Mouse (Mus musculus): Measurements from ENCODE around the gene Nfkbia. TPM values are rescaled to one million over a fixed set of nuclear protein-coding genes. Genes with fewer than 3 reads are reported as not detected.

The Nfkbia gene
- polyA plus RNA-seq, 1 experiment: 272 TPM

DNA sequence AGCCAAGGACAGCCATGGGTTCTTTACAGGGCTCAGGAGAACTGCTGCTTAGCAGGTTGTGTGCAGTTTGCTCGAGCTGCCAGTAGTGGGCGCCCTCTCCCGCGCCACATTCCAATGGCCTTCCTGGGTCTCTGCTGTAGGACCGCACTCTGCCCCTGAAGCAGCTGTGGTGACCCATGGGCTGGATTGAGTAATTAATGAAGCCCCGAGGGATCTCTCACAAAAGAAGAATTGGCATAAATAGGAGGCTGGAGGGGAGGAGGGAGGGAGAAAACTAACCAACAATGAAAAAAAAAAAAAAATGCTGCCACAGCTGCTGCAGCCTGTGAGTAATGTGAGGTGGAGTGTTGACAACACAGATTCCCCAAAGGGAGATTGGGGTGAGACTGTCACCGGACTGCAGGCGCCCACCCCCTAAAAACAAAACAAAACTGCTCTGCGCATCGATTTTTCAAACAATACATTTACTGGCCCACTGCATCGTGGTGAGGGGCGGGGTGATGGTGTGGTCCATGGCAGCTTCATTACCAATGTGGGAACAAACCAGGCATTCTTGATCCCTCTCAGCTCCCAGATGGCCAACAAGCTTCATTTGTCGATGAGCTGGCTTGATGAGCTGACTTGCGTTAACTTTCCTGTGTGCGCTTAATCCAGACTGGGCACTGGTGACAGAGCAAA is 25.8 kb upstream of the Nfkbia start:
- Histone ChIP-seq H3K27me3 (ENCODE audit: control insufficient read depth, insufficient read depth, low read length) (no peaks in the 10 kb centered on the region), H3K4me3 (ENCODE audit: low read depth, low read length) (no peak overlapping the region), H3K4me1 (ENCODE audit: control insufficient read depth, insufficient read depth, insufficient read length, low read length) (no peaks in the 10 kb centered on the region), H3K36me3 (ENCODE audit: control insufficient read depth, insufficient read depth, low read length) (no peaks in the 10 kb centered on the region), H3K27ac (ENCODE audit: insufficient read depth, low read depth, low read length) (no peak overlapping the region)
- TF ChIP-seq POLR2A (IDR thresholded peaks at IDR 0.05; ENCODE audit: low read depth, low read length) (no peak), CTCF (IDR thresholded peaks at IDR 0.05; ENCODE audit: extremely low read depth, insufficient read length, insufficient replicate concordance, low read depth, low read length) (peak; percentile 75; the same call in 1 of the 2 replicates)
- 53% methylated on average over 15 of the region's 15 CpGs for WGBS

DNA sequence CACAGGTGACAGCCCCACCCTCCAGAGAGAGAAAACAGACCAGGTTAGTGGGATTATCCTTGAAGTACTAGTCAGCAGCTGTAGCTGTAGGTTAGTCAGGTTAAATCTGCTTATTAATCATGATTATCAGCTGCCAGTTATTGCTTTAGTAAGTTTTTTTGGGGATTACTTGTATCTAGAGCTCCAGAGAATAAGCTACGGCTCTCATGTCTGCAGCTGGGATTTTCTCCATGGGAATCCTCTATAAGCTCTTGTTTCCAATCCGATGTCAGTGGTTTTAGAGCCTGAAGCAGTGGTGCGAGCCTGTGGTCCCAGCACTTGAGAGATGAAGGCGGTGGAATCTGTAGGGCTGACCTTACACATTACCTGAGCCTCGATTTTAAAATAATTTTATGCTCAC is 16.4 kb upstream of the Nfkbia start:
- no peaks in the 10 kb centered on the region for H3K36me3 ChIP-seq (ENCODE audit: control insufficient read depth, insufficient read depth, low read length)
- H3K4me3 ChIP-seq (ENCODE audit: low read depth, low read length): no peak overlapping the region
- no peak for TF ChIP-seq POLR2A (IDR thresholded peaks at IDR 0.05; ENCODE audit: low read depth, low read length)
- TF ChIP-seq CTCF (IDR thresholded peaks at IDR 0.05; ENCODE audit: extremely low read depth, insufficient read length, insufficient replicate concordance, low read depth, low read length): no peak
- no peaks in the 10 kb centered on the region for H3K27me3 ChIP-seq (ENCODE audit: control insufficient read depth, insufficient read depth, low read length)
- no peak overlapping the region for H3K27ac ChIP-seq (ENCODE audit: insufficient read depth, low read depth, low read length)
- H3K4me1 ChIP-seq (ENCODE audit: control insufficient read depth, insufficient read depth, insufficient read length, low read length): no peaks in the 10 kb centered on the region
- WGBS: 93% methylated on average over 5 of the region's 5 CpGs

- TF ChIP-seq POLR2A (IDR thresholded peaks at IDR 0.05; ENCODE audit: low read depth, low read length): no peak
- no peak for TF ChIP-seq CTCF (IDR thresholded peaks at IDR 0.05; ENCODE audit: extremely low read depth, insufficient read length, insufficient replicate concordance, low read depth, low read length)
- Histone ChIP-seq H3K4me1 (ENCODE audit: control insufficient read depth, insufficient read depth, insufficient read length, low read length) (no peaks in the 10 kb centered on the region), H3K27me3 (ENCODE audit: control insufficient read depth, insufficient read depth, low read length) (no peaks in the 10 kb centered on the region), H3K36me3 (ENCODE audit: control insufficient read depth, insufficient read depth, low read length) (no peaks in the 10 kb centered on the region), H3K27ac (ENCODE audit: insufficient read depth, low read depth, low read length) (no peak overlapping the region), H3K4me3 (ENCODE audit: low read depth, low read length) (no peak overlapping the region)
- WGBS: 84% methylated on average over 17 of the region's 17 CpGs
Observed at GRCm38 (mm10) chr12:55507332-55507935, 15.0 kb upstream of the Nfkbia start.

DNA sequence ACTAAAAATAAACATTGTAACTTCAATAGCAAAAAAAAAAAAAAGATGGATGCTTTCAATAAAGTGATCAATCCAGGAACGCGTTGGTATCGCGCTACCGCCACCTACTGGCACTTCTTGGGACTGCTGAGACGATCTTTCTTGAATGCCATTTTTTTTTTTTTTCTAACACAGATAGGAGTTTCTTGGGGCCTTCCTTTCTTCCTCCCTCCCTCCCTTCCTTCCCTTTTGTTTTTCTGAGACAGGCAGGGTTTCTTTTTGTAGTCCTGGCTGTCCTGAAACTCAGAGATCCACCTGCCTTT is 13.5 kb upstream of the Nfkbia start:
- no peaks in the 10 kb centered on the region for H3K36me3 ChIP-seq (ENCODE audit: control insufficient read depth, insufficient read depth, low read length)
- no peak overlapping the region for H3K4me3 ChIP-seq (ENCODE audit: low read depth, low read length)
- H3K4me1 ChIP-seq (ENCODE audit: control insufficient read depth, insufficient read depth, insufficient read length, low read length): no peaks in the 10 kb centered on the region
- no peaks in the 10 kb centered on the region for H3K27me3 ChIP-seq (ENCODE audit: control insufficient read depth, insufficient read depth, low read length)
- WGBS: under 1% methylated on average over 6 of the region's 6 CpGs
- no peak overlapping the region for H3K27ac ChIP-seq (ENCODE audit: insufficient read depth, low read depth, low read length)
- TF ChIP-seq POLR2A (IDR thresholded peaks at IDR 0.05; ENCODE audit: low read depth, low read length) (no peak), CTCF (IDR thresholded peaks at IDR 0.05; ENCODE audit: extremely low read depth, insufficient read length, insufficient replicate concordance, low read depth, low read length) (peak; percentile 90; the same call in 1 of the 2 replicates)

DNA sequence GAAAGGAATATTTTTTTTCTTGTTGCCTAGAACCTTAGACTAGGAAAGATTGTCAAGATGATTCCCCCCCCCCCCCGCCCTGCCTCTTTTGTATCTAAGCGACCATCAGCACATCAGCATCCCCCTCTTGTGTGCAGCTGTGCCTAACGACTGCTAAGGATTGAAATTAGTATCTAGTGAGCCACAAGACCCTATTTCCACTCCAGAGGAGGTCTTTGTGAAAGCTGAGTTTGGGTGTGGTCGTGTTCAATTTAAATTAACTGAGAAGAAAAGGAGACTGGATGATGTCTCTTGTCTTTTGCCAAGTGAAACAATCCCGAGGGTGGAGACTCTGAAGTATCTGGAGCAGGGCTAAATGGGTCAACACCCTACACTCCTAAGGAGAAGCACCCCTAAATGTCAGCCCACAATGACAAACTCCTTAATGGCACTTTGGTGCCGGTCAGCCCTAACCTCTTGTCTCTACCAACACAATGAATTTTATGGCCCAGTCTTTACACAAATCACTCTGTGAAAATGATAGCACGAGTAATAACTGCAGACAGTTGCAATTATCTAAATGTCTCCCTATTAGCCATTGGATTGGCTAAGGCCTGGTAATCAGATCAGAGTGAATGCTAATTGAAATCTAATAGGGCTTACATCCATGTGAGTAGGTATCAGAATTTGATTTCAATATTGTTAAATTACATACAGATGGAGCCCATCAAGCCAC is 13.0 kb upstream of the Nfkbia start:
- Histone ChIP-seq H3K4me1 (ENCODE audit: control insufficient read depth, insufficient read depth, insufficient read length, low read length) (no peaks in the 10 kb centered on the region), H3K36me3 (ENCODE audit: control insufficient read depth, insufficient read depth, low read length) (no peaks in the 10 kb centered on the region), H3K27ac (ENCODE audit: insufficient read depth, low read depth, low read length) (no peak overlapping the region), H3K4me3 (ENCODE audit: low read depth, low read length) (no peak overlapping the region), H3K27me3 (ENCODE audit: control insufficient read depth, insufficient read depth, low read length) (no peaks in the 10 kb centered on the region)
- no peak for TF ChIP-seq POLR2A (IDR thresholded peaks at IDR 0.05; ENCODE audit: low read depth, low read length)
- TF ChIP-seq CTCF (IDR thresholded peaks at IDR 0.05; ENCODE audit: extremely low read depth, insufficient read length, insufficient replicate concordance, low read depth, low read length): no peak
- WGBS: 64% methylated on average over 7 of the region's 7 CpGs

- no peak overlapping the region for H3K27ac ChIP-seq (ENCODE audit: insufficient read depth, low read depth, low read length)
- 0% methylated on average over 10 of the region's 10 CpGs for WGBS
- no peak overlapping the region for H3K4me3 ChIP-seq (ENCODE audit: low read depth, low read length)
- no peaks in the 10 kb centered on the region for H3K36me3 ChIP-seq (ENCODE audit: control insufficient read depth, insufficient read depth, low read length)
- no peaks in the 10 kb centered on the region for H3K27me3 ChIP-seq (ENCODE audit: control insufficient read depth, insufficient read depth, low read length)
- TF ChIP-seq CTCF (IDR thresholded peaks at IDR 0.05; ENCODE audit: extremely low read depth, insufficient read length, insufficient replicate concordance, low read depth, low read length) (peak; percentile 99), POLR2A (IDR thresholded peaks at IDR 0.05; ENCODE audit: low read depth, low read length) (no peak)
- H3K4me1 ChIP-seq (ENCODE audit: control insufficient read depth, insufficient read depth, insufficient read length, low read length): peaks cover 5% of the 10 kb centered on the region
Observed at GRCm38 (mm10) chr12:55499031-55499430, 6.6 kb upstream of the Nfkbia start.

GRCm38 (mm10) chr12:55497737-55498136 is 5.3 kb upstream of the Nfkbia start:
- H3K36me3 ChIP-seq (ENCODE audit: control insufficient read depth, insufficient read depth, low read length): no peaks in the 10 kb centered on the region
- H3K4me1 ChIP-seq (ENCODE audit: control insufficient read depth, insufficient read depth, insufficient read length, low read length): peaks cover 8% of the 10 kb centered on the region
- no peaks in the 10 kb centered on the region for H3K27me3 ChIP-seq (ENCODE audit: control insufficient read depth, insufficient read depth, low read length)
- no peak for TF ChIP-seq POLR2A (IDR thresholded peaks at IDR 0.05; ENCODE audit: low read depth, low read length)
- no peak for TF ChIP-seq CTCF (IDR thresholded peaks at IDR 0.05; ENCODE audit: extremely low read depth, insufficient read length, insufficient replicate concordance, low read depth, low read length)
- H3K27ac ChIP-seq (ENCODE audit: insufficient read depth, low read depth, low read length): no peak overlapping the region
- WGBS: 43% methylated on average over 8 of the region's 8 CpGs
- no peak overlapping the region for H3K4me3 ChIP-seq (ENCODE audit: low read depth, low read length)
